Mouse (Mus musculus): ENCODE results near the gene Cdk5rap1. TPM values are rescaled to one million over a fixed set of nuclear protein-coding genes. Genes with fewer than 3 reads are reported as not detected.

The Cdk5rap1 gene
- total RNA-seq, 2 experiments from 2014 or later: 14.5 to 15.3 TPM

GRCm38 (mm10) chr2:154405447-154405994, 32.7 kb upstream of the Cdk5rap1 start:
- TF ChIP-seq CTCF (IDR thresholded peaks at IDR 0.05): no peak
- Histone ChIP-seq H3K4me3 (peak overlapping the region; percentile 89), H3K27ac (peak overlapping the region; percentile 98)
- intact Hi-C loops (cut with DNase I): loop anchor here (1.0 kb wide), 1 partner anchor 15 kb away; no protein-coding TSS in a partner anchor
- DNase-seq: peak; percentile 80

- intact Hi-C loops (cut with DNase I): no loop called here
Measured at GRCm38 (mm10) chr2:154402811-154403210, 30.0 kb upstream of the Cdk5rap1 start.

DNA sequence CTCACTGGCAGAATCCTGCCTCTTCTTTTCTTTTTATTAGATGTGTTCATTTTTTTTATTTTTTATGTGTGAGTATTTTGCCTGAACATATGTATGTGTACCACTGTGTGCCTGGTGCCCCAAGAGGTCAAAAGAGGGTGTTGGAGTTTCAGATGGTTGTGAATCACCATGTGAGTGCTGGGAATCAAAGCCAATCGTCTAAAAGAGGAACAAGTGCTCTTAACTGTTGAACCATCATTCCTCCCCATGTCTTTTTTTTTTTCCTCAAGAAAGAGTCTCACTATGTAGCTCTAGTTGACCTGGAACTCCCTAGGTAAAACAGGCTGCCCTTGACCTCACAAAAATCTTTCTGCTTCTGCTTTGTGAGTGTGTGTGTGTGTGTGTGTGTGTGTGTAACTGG, 29.2 kb upstream of the Cdk5rap1 start:
- intact Hi-C loops (cut with DNase I): no loop called here
- DNase-seq: no peak
- Histone ChIP-seq H3K4me3 (no peak overlapping the region; the same call in 1 of the 2 replicates), H3K27ac (peak overlapping the region; percentile 98)
- no peak for TF ChIP-seq CTCF (IDR thresholded peaks at IDR 0.05)

More at GRCm38 (mm10) chr2:154402811-154403210, 30.0 kb upstream of the Cdk5rap1 start:
- DNase-seq: peak; percentile 58
- Histone ChIP-seq H3K4me3 (peak overlapping the region; percentile 89), H3K27ac (peak overlapping the region; percentile 98)
- peak; percentile 26; the same call in 1 of the 2 replicates for TF ChIP-seq CTCF (IDR thresholded peaks at IDR 0.05)

GRCm38 (mm10) chr2:154399325-154399724, 26.5 kb upstream of the Cdk5rap1 start:
- DNase-seq: no peak
- intact Hi-C loops (cut with DNase I): no loop called here
- Histone ChIP-seq H3K4me3 (no peak overlapping the region), H3K27ac (peak overlapping the region; percentile 98)
- TF ChIP-seq CTCF (IDR thresholded peaks at IDR 0.05): no peak

DNA sequence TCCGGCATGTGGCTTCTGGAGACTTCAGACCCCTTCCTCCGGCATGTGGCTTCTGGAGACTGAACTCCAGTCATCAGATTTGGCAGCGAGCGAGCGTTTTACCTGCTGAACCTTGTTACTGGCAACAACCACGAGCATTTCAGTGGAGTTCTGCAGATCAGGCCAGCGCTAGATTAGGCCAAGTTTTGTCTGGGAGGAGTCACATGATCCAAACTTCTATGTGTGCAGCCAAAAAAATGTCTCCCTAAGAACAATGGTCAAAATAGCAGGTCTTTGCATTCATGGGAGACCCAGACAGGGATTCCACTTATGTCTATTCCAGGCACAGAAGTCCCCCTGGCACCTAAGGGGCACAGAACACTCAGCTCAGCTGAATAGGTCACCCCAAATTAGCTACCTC, 25.5 kb upstream of the Cdk5rap1 start:
- TF ChIP-seq CTCF (IDR thresholded peaks at IDR 0.05): no peak
- Histone ChIP-seq H3K27ac (peak overlapping the region; percentile 63), H3K4me3 (no peak overlapping the region)
- DNase-seq: no peak
- intact Hi-C loops (cut with DNase I): no loop called here

DNA sequence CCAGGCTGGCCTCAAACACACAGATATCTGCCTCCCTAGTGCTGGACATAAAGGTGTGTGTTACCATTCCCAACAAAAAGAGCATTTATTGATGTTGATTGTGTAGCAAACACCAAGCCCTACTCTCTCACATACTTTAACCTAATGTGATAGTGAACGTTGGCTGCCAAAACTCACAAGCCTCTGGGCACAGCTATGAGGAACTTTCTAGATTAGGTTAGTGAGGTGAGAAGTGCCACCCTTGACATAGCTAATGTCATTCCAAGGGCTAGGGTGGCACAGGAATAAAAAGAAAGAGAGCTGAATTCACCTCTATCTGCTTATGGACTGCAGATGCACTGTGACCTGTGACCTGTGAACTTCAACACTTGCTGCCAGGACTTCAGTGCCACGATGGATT, 23.7 kb upstream of the Cdk5rap1 start:
- intact Hi-C loops (cut with DNase I): no loop called here
- Histone ChIP-seq H3K27ac (peak overlapping the region; percentile 43), H3K4me3 (no peak overlapping the region)
- no peak for DNase-seq
- no peak for TF ChIP-seq CTCF (IDR thresholded peaks at IDR 0.05)

- TF ChIP-seq CTCF (IDR thresholded peaks at IDR 0.05): no peak
- Histone ChIP-seq H3K27ac (peak overlapping the region; percentile 61), H3K4me3 (no peak overlapping the region)
- no peak for DNase-seq
- intact Hi-C loops (cut with DNase I): no loop called here
Measured at GRCm38 (mm10) chr2:154394602-154395001, 21.8 kb upstream of the Cdk5rap1 start.

GRCm38 (mm10) chr2:154390180-154390964, 17.6 kb upstream of the Cdk5rap1 start:
- DNase-seq: peak; percentile 97
- Histone ChIP-seq H3K27ac (peak overlapping the region; percentile 97), H3K4me3 (no peak overlapping the region)
- TF ChIP-seq CTCF (IDR thresholded peaks at IDR 0.05): no peak
- intact Hi-C loops (cut with DNase I): loop anchor here (1.0 kb wide), 2 partner anchors 15 kb away; no protein-coding TSS in a partner anchor

GRCm38 (mm10) chr2:154379103-154379502, 6.3 kb upstream of the Cdk5rap1 start:
- DNase-seq: no peak
- H3K4me3 ChIP-seq: no peak overlapping the region
- peak overlapping the region; percentile 94 for H3K27ac ChIP-seq
- no peak for TF ChIP-seq CTCF (IDR thresholded peaks at IDR 0.05)
- intact Hi-C loops (cut with DNase I): no loop called here

DNA sequence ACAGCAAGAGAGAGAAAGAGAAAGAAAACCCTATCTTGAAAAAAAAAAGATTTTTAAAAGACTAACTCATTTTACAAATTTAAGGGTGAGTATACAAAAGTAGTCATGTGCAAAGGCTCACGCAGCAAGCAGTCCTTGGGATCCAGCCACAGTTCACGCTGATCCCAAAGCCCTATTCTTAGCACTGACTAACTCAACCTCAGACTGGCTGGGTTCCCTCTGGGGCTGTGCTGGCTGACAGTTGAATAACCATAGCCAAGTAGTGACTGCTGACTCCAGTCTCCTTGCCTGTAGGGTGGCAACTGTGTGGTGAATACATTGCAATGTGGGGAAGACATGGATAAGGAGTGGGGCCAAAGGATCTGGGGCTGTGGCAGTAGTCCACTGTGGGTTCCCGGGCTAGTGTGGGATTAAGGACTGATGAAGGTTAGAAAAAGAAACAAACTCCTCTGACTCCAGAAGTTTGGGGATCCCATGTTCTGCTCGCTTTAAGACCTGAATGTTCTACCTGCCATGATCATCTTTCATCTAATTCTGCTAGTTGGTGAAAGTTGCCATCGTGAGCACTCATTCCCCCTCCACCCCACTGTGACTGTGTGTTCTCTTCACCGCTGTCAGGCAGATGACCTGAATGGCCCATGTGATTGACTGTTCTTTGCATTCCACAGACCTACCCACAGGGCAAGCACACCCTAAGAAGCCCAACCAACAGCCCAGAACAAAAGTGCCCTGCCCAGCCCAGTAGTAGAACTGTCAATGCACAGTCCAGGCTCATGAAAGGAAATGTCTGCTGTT, 2.2 kb upstream of the Cdk5rap1 start:
- Histone ChIP-seq H3K4me3 (peak overlapping the region; percentile 16), H3K27ac (peak overlapping the region; percentile 94)
- intact Hi-C loops (cut with DNase I): loop anchor here (1.0 to 2.0 kb wide), 2 partner anchors 15 to 32 kb away; no protein-coding TSS in a partner anchor
- peak; percentile 92 for DNase-seq
- TF ChIP-seq CTCF (IDR thresholded peaks at IDR 0.05): no peak

GRCm38 (mm10) chr2:154373961-154374632, 1.3 kb upstream of the Cdk5rap1 start:
- H3K27ac ChIP-seq: peak overlapping the region; percentile 94
- TF ChIP-seq CTCF (IDR thresholded peaks at IDR 0.05): peak; percentile 84
- no peak overlapping the region; the same call in 1 of the 2 replicates for H3K4me3 ChIP-seq
- DNase-seq: peak; percentile 78
- intact Hi-C loops (cut with DNase I): loop anchor here (2.0 kb wide), 1 partner anchor 33 kb away; no protein-coding TSS in a partner anchor
